Mouse (Mus musculus) liver, embryonic 13.5 days (tissue): ENCODE results near the gene Pcdh20. TPM values are rescaled to one million over a fixed set of nuclear protein-coding genes. Genes with fewer than 3 reads are reported as not detected.

Experiments
- ATAC-seq: fragments of 200-750 bp; cut with Nextera tagmentation; 2 replicates; pipeline ENCODE4 v1.8.0; 2017; ENCODE audit warnings: low read depth, mild to moderate bottlenecking, moderate number of reproducible peaks, moderate library complexity
- DNase-seq: peaks from one replicate; pipeline ENCODE4 v3.0.0; 2022
- H3K27ac ChIP-seq: fragments of 300-500 bp; sonication (generic); 2 replicates; pipeline ENCODE4 v1.5.1; 2015; ENCODE audit warnings: moderate library complexity, mild to moderate bottlenecking, inconsistent platforms
- H3K27me3 ChIP-seq: fragments of 300-500 bp; sonication (generic); 2 replicates; pipeline ENCODE4 v1.6.1; 2015; ENCODE audit warnings: mild to moderate bottlenecking, inconsistent platforms
- H3K36me3 ChIP-seq: fragments of 300-500 bp; sonication (generic); 2 replicates; pipeline ENCODE4 v1.6.1; 2015; ENCODE audit warnings: mild to moderate bottlenecking, inconsistent platforms
- H3K4me1 ChIP-seq: fragments of 300-500 bp; sonication (generic); replicated peaks from 2 replicates; pipeline ENCODE4 v1.6.1; 2015; ENCODE audit warnings: inconsistent platforms
- H3K4me2 ChIP-seq: fragments of 300-500 bp; sonication (generic); 2 replicates; pipeline ENCODE4 v1.6.1; 2015; ENCODE audit warnings: inconsistent platforms, mild to moderate bottlenecking, moderate library complexity
- H3K4me3 ChIP-seq: fragments of 300-500 bp; sonication (generic); replicated peaks from 2 replicates; pipeline ENCODE4 v1.5.1; 2015; ENCODE audit warnings: mild to moderate bottlenecking, inconsistent platforms
- H3K9ac ChIP-seq: fragments of 300-500 bp; sonication (generic); 2 replicates; pipeline ENCODE4 v1.6.1; 2015; ENCODE audit warnings: mild to moderate bottlenecking, inconsistent platforms
- H3K9me3 ChIP-seq: fragments of 300-500 bp; sonication (generic); replicated peaks from 2 replicates; pipeline ENCODE4 v1.6.1; 2016; ENCODE audit warnings: inconsistent platforms
- WGBS: fragments of 180-500 bp; shearing (Covaris S2); methylation state at CpG from one replicate; pipeline ENCODE4 v1.1.7; 2015; ENCODE audit not compliant: insufficient replicate concordance; 5-methylcytosine and 5-hydroxymethylcytosine counted together
- polyA plus RNA-seq: library from polyadenylated mRNA; unstranded; fragments of >200 nt; fragmentation: Nextera tagmentation; extraction: Ambion mirVana; gene quantifications from 2 replicates; pipeline ENCODE4 v1.2.1, GENCODE M21; 2015

Gene Pcdh20
- polyA plus RNA-seq = 0.06 and 0.08 TPM in 2 replicates

DNA sequence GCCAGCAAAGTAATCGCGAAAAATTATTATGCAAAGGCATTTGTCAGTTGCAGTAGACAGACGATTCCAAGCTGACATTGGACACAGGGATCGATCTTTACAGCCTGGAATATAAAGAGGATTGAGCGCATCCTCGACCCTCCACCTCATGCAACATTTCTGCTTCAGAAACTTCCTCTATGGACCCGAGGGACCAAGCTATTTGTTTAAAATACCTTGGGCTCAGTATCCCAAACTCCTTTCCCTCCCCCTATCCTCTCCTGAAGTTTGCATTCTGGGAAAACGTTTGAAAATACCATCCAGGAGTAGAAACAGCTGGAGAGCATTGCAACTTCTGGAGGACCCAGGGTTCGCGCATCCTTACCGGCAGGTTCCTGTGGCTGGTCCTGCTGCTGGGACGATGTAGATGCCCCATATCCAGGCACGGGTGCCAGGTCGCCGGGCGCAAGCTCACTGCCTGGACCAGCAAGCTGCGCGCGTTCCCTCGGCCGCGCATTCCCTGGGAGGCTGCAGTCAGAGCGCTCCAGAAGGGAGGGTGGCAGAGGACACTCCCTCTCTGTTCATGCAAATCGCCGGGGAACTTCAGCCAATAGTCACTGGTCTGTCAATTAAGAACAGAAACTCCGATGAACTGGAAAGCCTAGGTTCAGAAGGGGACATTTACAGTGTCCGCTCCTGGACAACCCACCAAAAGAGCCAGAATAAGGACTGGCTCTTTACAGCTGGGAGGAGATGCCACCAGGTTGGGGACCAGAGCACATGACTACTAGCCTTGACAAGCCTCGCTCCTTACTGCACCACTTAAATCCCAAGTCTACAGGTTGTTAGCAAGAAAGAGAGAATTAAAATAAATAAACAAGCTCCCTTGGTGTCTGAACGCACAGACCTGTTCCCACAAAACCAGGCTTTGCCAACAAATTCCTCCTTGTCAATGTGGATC lies at the start of gene Pcdh20:
Gene Pcdh20 (minus strand): TSS at position 902 of the 940 bp plus-strand sequence.
- 5% methylated on average over 29 of the region's 29 CpGs for WGBS
- H3K4me1 ChIP-seq = no peaks in the 10 kb centered on the region
- no peak within 1 kb of the TSS for H3K9ac ChIP-seq
- H3K36me3 ChIP-seq = no peaks in the 10 kb centered on the region
- H3K4me2 ChIP-seq = peak within 1 kb of the TSS; percentile 40
- H3K9me3 ChIP-seq = no peaks in the 10 kb centered on the region
- no peak within 1 kb of the TSS for H3K27ac ChIP-seq
- DNase-seq (no peak), ATAC-seq (0 out of 2 replicates have a peak, but pooled peaks have one; percentile 31)
- H3K4me3 ChIP-seq = no peak within 1 kb of the TSS
- peaks cover 13% of the 10 kb centered on the region; the same call in 1 of the 2 replicates for H3K27me3 ChIP-seq

DNA sequence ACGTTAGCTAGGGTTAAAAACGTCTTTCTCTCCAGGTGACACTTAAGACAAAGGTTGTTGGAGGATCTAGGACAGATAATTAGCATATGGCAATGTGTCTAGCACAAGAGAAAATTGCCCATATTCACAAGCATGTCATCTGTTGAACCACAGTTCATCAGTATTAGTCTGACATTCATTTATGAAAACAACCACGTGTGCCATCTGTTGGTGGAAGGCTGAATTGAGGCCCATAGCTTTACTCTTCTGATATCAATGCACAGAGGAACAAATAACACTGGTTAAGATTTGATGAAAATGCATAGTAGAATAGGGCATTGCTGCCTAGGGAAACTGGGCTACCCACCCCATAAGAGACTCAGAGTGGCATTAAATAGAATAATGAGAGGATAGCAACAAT lies 8.7 kb upstream of the Pcdh20 start:
- Histone ChIP-seq H3K9ac (no peak overlapping the region), H3K4me2 (no peak overlapping the region), H3K9me3 (no peaks in the 10 kb centered on the region), H3K4me1 (no peaks in the 10 kb centered on the region), H3K36me3 (no peaks in the 10 kb centered on the region), H3K27me3 (no peaks in the 10 kb centered on the region), H3K27ac (no peak overlapping the region), H3K4me3 (no peak overlapping the region)
- DNase-seq (no peak), ATAC-seq (no peak)
- WGBS = 32% methylated on average over 3 of the region's 3 CpGs

DNA sequence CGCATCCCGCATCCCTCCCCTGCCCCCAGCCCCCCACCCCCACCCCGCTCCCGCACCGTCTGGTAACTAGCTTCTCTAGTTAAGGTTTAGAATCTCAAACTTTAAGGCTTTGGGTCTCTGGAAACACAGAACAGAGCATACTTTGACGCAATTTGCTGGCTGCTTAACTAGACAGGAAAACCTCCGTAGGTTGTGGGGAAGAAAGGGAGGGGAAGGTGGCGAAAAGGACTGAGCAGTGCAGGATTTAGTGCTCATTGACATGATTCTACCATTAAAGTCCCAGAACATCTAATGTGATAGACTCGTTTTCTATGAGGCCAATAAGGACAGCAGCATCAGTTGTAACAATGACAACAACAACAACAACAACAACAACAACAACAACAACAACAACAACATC lies 1.2 kb downstream of the Pcdh20 start:
- H3K4me2 ChIP-seq = peak overlapping the region; percentile 19
- H3K9ac ChIP-seq = no peak overlapping the region
- ATAC-seq (no peak), DNase-seq (no peak)
- H3K9me3 ChIP-seq = no peaks in the 10 kb centered on the region
- H3K4me1 ChIP-seq = no peaks in the 10 kb centered on the region
- no peak overlapping the region for H3K27ac ChIP-seq
- peaks cover 13% of the 10 kb centered on the region; the same call in 1 of the 2 replicates for H3K27me3 ChIP-seq
- no peak overlapping the region for H3K4me3 ChIP-seq
- H3K36me3 ChIP-seq = no peaks in the 10 kb centered on the region
- WGBS = 4% methylated on average over 9 of the region's 9 CpGs

DNA sequence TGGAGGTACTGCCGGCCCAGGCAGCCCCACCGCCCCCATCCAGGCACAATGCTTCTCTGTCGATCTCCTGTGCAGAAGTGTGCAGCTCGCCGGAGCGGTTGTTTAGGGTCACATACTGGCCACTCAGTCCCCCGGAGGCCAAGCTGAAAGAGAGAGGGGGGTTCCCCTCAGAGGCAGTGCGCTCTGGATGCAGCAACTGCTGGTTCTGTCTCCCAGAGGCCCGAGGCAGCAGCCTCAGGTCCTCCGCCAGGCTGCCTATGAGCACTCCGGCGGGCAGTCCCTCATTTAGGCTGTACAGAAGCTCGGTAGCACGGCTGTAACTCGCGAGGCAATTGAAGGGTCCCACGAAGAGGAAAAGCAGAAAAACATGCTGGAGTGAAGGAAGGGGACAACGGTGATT lies 1.8 kb downstream of the Pcdh20 start:
- DNase-seq = no peak
- H3K27ac ChIP-seq = no peak overlapping the region
- no peaks in the 10 kb centered on the region for H3K9me3 ChIP-seq
- peak overlapping the region; percentile 19 for H3K4me2 ChIP-seq
- WGBS = 5% methylated on average over 18 of the region's 18 CpGs
- H3K4me1 ChIP-seq = no peaks in the 10 kb centered on the region
- H3K4me3 ChIP-seq = no peak overlapping the region
- H3K27me3 ChIP-seq = peaks cover 13% of the 10 kb centered on the region; the same call in 1 of the 2 replicates
- H3K9ac ChIP-seq = no peak overlapping the region
- no peak for ATAC-seq
- H3K36me3 ChIP-seq = no peaks in the 10 kb centered on the region

DNA sequence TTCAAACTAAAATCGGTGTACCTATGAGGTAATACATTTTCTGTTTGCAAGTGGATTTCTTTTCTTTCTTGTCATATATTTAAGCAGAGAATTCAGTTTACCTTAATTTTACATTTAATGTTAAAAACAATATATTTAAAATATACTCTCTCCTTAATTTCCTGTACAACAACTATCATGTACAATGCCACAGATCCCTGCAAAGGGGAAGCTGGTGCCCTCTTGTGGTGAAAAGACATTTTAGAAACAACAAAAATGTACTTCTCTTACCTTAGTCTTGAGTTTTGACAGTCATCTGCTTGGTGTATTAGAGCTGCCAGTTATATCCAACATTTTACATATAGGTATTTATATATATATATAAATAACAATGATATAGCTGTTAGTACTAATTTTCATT lies 4.8 kb downstream of the Pcdh20 start:
- Histone ChIP-seq H3K36me3 (no peaks in the 10 kb centered on the region), H3K9ac (no peak overlapping the region), H3K9me3 (no peaks in the 10 kb centered on the region), H3K4me3 (no peak overlapping the region), H3K27me3 (peaks cover 13% of the 10 kb centered on the region; the same call in 1 of the 2 replicates), H3K27ac (no peak overlapping the region), H3K4me2 (no peak overlapping the region), H3K4me1 (no peaks in the 10 kb centered on the region)
- ATAC-seq (no peak), DNase-seq (no peak)
- WGBS = 64% methylated on average over 1 of the region's 1 CpGs

DNA sequence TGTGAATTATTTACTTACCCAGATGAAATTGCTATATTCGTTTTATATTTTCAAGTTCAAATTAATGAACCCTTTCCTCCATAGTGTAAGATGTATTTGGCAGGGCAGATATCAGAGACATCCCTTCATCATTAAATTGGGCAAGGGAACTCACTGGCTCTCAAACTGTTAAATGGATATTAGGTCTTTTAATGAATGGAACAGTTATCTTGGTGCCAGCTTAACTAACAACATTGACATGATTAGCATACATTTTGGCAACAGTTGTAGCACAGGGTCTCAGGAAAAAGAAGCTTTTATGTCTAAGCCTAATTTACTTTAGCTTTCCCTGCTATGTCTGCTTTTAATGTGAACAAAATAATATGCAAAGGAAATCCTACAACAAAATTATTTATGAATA lies 6.8 kb downstream of the Pcdh20 start:
- H3K9ac ChIP-seq = no peak overlapping the region
- no peak overlapping the region for H3K4me2 ChIP-seq
- H3K27ac ChIP-seq = no peak overlapping the region
- no peaks in the 10 kb centered on the region for H3K9me3 ChIP-seq
- H3K4me1 ChIP-seq = no peaks in the 10 kb centered on the region
- ATAC-seq (no peak), DNase-seq (no peak)
- H3K36me3 ChIP-seq = no peaks in the 10 kb centered on the region
- peaks cover 4% of the 10 kb centered on the region; the same call in 1 of the 2 replicates for H3K27me3 ChIP-seq
- 43% methylated on average over 1 of the region's 1 CpGs for WGBS
- no peak overlapping the region for H3K4me3 ChIP-seq

DNA sequence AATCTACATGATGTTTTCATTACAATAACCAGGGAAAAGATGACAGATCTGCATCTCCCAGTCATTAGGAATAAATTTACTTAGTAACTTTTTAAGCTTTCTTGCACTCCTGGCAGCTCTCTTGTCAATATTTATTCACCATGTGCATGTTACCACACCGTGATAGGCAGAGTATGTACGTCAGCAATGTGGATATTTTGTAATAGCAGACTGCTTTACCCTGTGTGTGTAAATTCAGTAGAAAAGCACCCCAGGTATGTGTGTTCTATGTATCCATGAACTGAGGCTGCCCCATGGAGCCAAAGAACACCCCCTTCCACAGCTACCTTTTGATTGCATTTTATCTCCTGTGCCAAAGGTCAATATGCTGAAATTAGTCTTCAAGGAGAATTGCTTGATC lies 7.8 kb downstream of the Pcdh20 start:
- Histone ChIP-seq H3K9ac (no peak overlapping the region), H3K36me3 (no peaks in the 10 kb centered on the region), H3K9me3 (no peaks in the 10 kb centered on the region), H3K4me3 (no peak overlapping the region), H3K4me1 (no peaks in the 10 kb centered on the region), H3K27ac (no peak overlapping the region), H3K4me2 (no peak overlapping the region), H3K27me3 (no peaks in the 10 kb centered on the region)
- no peak for DNase-seq
- WGBS = 38% methylated on average over 2 of the region's 2 CpGs
- no peak for ATAC-seq

DNA sequence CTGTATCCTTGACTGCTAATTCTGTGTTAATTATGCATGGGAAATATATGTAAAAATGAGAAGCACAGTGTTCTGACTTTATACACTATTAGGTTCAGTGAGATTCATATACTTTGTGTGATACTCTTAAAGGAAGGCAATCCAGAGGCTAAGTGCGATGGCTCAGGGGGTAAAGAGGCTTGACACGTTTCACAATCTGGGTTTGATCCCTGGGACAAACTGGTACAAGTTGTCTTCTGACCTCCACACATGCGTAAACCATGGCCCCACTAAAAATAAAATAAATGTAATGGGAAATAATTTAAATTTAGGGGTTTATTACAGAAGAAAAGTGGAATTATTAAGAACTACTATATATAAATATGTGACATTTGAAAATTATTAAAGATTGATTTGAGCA lies 8.3 kb downstream of the Pcdh20 start:
- Histone ChIP-seq H3K27ac (no peak overlapping the region), H3K9me3 (no peaks in the 10 kb centered on the region), H3K27me3 (no peaks in the 10 kb centered on the region), H3K4me2 (no peak overlapping the region), H3K36me3 (no peaks in the 10 kb centered on the region), H3K4me1 (no peaks in the 10 kb centered on the region), H3K4me3 (no peak overlapping the region), H3K9ac (no peak overlapping the region)
- 66% methylated on average over 3 of the region's 3 CpGs for WGBS
- DNase-seq = no peak
- ATAC-seq = no peak

DNA sequence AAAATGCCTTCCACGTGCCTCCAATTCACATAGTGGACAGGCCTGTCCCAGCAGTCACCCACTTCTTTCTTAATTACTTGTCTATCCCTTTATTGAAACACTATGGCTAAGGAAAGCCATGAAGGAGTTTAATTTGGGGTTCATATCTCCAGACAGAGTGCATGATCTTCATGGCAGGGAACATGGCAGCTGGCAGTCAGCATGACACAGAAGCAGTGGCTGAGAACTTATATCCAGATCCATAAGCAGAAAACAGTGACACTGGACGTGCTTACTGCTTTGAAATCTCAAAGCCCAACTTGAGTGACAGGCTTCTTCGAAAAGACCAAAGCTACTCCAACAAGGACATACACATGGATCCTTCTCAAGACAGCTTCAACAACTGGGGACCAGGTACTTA lies 10.5 kb downstream of the Pcdh20 start:
- Histone ChIP-seq H3K27me3 (no peaks in the 10 kb centered on the region), H3K9me3 (no peaks in the 10 kb centered on the region), H3K4me3 (no peak overlapping the region), H3K9ac (no peak overlapping the region), H3K27ac (no peak overlapping the region), H3K4me2 (no peak overlapping the region), H3K4me1 (no peaks in the 10 kb centered on the region), H3K36me3 (no peaks in the 10 kb centered on the region)
- 51% methylated on average over 3 of the region's 3 CpGs for WGBS
- ATAC-seq (no peak), DNase-seq (no peak)

DNA sequence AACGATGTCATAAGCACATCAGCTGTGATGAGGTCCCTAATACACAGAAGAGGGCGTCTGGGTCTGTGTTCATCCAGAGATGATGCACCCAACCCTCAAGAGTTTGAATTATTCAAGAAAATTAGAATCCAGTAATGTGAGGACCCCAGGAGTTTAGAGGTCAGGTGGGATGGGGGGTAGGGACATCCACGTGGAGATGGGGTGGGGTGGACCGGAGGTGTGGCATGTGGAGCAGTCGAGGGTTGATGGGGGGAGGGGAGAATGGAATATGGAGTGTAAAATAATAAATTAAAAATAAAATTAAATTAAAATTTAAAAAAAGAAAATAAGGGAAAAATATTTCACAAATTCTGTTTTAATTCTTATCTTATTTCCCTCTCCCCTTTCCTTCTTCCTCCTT lies 27.9 kb downstream of the Pcdh20 start:
- no peak overlapping the region for H3K9ac ChIP-seq
- H3K4me3 ChIP-seq = no peak overlapping the region
- H3K4me1 ChIP-seq = no peaks in the 10 kb centered on the region
- no peaks in the 10 kb centered on the region for H3K36me3 ChIP-seq
- H3K27me3 ChIP-seq = no peaks in the 10 kb centered on the region
- DNase-seq (no peak), ATAC-seq (no peak)
- 50% methylated on average over 5 of the region's 5 CpGs for WGBS
- H3K27ac ChIP-seq = no peak overlapping the region
- H3K4me2 ChIP-seq = no peak overlapping the region
- no peaks in the 10 kb centered on the region for H3K9me3 ChIP-seq

DNA sequence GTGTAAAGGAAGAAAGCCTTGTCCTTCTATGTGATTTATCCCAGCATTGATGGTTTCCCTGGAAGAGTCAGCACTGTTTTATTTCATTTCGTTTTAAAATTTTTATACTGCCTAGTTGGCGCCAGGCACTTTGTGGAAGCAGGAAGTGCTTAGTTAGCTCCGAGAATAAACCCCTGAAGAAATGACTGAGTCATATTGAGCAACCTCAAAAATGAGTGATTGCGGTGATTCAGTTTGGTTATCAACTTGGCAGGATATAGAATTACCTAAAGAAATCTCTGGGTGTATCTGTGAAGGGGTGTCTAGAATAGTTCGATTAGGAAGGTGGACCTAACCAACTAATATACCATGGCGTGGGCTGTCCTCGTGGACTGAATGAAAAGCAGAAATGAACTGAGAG lies 41.8 kb downstream of the Pcdh20 start:
- WGBS = 69% methylated on average over 7 of the region's 7 CpGs
- Histone ChIP-seq H3K4me2 (no peak overlapping the region), H3K4me1 (no peaks in the 10 kb centered on the region), H3K27ac (no peak overlapping the region), H3K4me3 (no peak overlapping the region), H3K9me3 (no peaks in the 10 kb centered on the region), H3K36me3 (no peaks in the 10 kb centered on the region), H3K27me3 (no peaks in the 10 kb centered on the region), H3K9ac (no peak overlapping the region)
- no peak for DNase-seq
- no peak for ATAC-seq

DNA sequence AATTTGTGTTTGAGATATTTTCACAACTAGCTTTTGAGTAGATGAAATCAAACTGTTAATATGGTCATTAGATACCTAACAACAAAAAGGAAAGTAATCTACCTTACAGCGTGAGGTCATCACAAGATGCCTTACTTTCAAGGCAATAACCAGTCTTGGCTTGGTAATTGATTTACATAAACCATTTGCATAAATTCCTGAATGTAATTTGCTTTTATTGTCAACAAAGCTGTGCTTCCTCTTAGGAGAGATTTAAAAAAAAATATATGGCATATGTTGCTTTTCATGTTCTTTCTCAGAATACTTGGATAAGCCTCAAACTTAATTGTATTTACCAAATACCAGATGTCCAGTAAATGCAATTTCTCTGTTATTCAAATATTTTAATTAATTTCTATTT lies 43.8 kb downstream of the Pcdh20 start:
- H3K4me1 ChIP-seq = no peaks in the 10 kb centered on the region
- ATAC-seq (no peak), DNase-seq (no peak)
- H3K9ac ChIP-seq = no peak overlapping the region
- H3K27me3 ChIP-seq = no peaks in the 10 kb centered on the region
- no peaks in the 10 kb centered on the region for H3K9me3 ChIP-seq
- no peak overlapping the region for H3K27ac ChIP-seq
- no peak overlapping the region for H3K4me2 ChIP-seq
- WGBS = 66% methylated on average over 1 of the region's 1 CpGs
- H3K36me3 ChIP-seq = no peaks in the 10 kb centered on the region
- H3K4me3 ChIP-seq = no peak overlapping the region
